Mouse (Mus musculus): ENCODE measurements around the gene Sf3a1. TPM values are rescaled to one million over a fixed set of nuclear protein-coding genes. Genes with fewer than 3 reads are reported as not detected.

Gene Sf3a1
- polyA plus RNA-seq, 1 experiment from 2014 or later: 34.1 TPM

DNA sequence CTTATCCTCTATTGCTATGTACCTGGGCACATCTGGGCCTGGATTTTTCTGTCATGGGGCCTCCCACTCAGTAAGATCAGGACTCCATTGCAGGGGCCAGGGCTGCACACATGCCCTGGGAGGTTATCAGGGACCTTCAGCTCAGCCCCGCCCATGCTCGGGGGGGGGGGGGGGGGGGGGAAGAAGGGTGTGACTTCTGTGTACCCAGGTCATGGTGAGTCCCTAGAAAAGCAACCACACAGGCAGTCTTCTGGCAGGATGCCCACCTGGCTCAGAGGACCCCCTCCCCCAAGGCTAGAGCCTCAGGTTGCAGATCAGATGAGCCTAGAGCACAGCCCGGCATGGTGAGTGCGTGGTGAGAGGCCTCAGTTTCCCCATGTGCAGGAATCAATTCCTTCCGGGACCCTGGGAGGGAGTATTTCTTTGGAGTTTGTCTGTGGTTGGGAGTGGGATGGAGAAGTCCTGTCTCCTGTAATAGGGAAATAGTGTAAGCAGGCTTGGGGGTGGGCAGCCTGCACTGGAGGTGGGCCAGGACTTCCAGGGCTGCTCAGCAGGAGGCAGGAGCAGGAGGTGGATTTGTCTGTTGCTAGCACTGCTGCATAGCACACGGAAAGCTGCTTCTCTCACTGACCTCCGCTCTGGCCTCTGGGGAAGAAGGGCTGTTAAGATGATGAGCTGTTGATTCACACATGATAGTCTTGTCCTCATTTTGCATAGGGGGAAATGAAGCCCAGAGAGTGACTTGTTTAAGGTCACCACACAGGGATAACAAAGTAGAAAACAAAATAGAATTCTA is 63.4 kb downstream of the Sf3a1 start:
- H3K9ac ChIP-seq (ENCODE audit: low read length): no peak overlapping the region
- ATAC-seq (replicated peaks; ENCODE audit: extremely low read depth, insufficient read depth, low FRiP score): no peak
- H3K4me2 ChIP-seq (ENCODE audit: low read depth, low read length): no peak overlapping the region
- 36% methylated on average over 5 of the region's 7 CpGs for WGBS
- H3K4me1 ChIP-seq (ENCODE audit: control insufficient read depth, insufficient read depth, low read length): peaks cover 7% of the 10 kb centered on the region
- no peak overlapping the region for H3K4me3 ChIP-seq (ENCODE audit: low read length)
- no peaks in the 10 kb centered on the region for H3K27me3 ChIP-seq (ENCODE audit: control insufficient read depth, insufficient read depth, low read length)
- H3K27ac ChIP-seq (ENCODE audit: low read length): no peak overlapping the region
- H3K36me3 ChIP-seq (ENCODE audit: control insufficient read depth, insufficient read depth): no peaks in the 10 kb centered on the region
- no peaks in the 10 kb centered on the region for H3K9me3 ChIP-seq (replicated peaks; ENCODE audit: control insufficient read depth, low read length)

DNA sequence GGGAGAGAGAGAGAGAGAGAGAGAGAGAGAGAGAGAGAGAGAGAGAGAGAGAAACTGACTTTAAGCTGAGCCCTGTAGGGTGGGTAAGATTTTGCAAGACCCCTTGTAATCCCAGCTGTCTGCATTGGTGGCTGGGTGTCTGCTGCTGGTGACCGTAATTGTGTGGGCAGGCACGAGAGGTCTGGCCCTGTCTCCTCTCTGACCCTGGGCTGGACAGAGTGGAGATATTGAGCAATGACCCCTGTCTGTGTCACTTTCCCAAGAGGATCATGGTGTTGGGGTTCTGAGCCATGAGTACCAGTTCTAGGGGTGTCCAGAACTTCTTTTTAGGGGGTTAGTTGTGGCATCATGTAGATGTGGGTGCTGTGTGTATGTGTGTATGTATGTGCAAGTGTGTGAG is 64.1 kb downstream of the Sf3a1 start:
- no peak overlapping the region for H3K27ac ChIP-seq (ENCODE audit: low read length)

DNA sequence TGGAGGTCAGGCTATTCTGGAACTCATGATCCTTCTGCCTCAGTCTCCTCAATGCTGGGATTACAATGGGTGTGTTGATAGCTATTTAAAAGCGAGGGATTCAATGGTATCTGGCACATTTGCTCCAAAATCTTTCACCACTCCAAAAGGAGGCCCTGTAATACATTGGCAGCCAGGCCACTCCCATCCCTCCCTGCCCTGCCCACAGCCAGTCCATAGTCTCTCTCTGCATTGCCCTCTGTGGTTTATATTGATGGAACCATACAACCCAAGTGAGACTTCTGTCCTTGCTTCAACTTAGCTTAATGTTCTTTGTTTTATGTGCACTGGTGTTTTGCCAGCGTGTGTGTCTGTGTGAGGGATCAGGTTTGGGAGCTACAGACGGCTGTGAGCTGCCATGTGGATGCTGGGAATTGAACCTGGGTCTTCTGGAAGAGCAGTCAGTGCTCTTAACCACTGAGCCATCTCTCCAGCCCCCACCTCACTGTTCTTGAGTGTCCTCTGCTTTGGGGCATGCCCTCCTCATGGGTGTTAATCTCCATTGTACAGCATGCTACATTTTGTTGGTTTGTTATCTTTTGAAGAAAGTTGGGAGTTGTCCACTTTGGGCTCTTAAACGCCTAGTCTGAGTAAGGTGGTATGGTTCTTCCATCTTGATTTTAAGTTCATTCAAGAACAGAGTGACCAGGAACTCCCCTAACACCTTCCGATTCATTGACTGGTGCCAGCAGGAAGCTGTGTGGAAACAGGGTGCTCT is 66.6 kb downstream of the Sf3a1 start:
- Histone ChIP-seq H3K27me3 (ENCODE audit: control insufficient read depth, insufficient read depth, low read length) (no peaks in the 10 kb centered on the region), H3K4me2 (ENCODE audit: low read depth, low read length) (no peak overlapping the region)

More for the DNA sequence above, 64.1 kb downstream of the Sf3a1 start:
- Histone ChIP-seq H3K9me3 (replicated peaks; ENCODE audit: control insufficient read depth, low read length) (no peaks in the 10 kb centered on the region), H3K9ac (ENCODE audit: low read length) (no peak overlapping the region), H3K36me3 (ENCODE audit: control insufficient read depth, insufficient read depth) (no peaks in the 10 kb centered on the region), H3K4me2 (ENCODE audit: low read depth, low read length) (no peak overlapping the region), H3K4me3 (ENCODE audit: low read length) (no peak overlapping the region), H3K4me1 (ENCODE audit: control insufficient read depth, insufficient read depth, low read length) (peaks cover 2% of the 10 kb centered on the region), H3K27me3 (ENCODE audit: control insufficient read depth, insufficient read depth, low read length) (no peaks in the 10 kb centered on the region)
- no peak for ATAC-seq (replicated peaks; ENCODE audit: extremely low read depth, insufficient read depth, low FRiP score)
- WGBS: 50% methylated on average over 2 of the region's 2 CpGs

DNA sequence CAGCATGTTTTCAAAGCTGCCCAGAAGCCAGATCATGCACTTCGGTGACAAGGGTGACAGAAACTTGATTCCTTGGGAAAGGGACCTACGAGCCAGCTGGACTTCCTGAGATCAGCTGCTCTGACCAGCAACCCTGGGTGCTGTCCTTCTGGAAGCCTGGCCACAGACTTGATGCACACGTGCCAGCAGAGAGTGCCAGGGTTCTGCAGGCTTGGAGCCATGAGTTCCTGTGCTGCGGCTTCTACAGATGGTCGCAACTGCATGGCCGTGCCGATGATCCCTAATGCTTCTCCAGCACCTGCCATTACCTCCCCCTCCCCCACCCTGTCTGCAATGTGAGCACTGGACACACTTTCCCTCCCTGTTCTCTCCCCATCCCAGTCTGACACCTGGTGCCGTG is 68.3 kb downstream of the Sf3a1 start:
- H3K36me3 ChIP-seq (ENCODE audit: control insufficient read depth, insufficient read depth): no peaks in the 10 kb centered on the region
- no peak overlapping the region for H3K4me2 ChIP-seq (ENCODE audit: low read depth, low read length)
- H3K27ac ChIP-seq (ENCODE audit: low read length): no peak overlapping the region
- ATAC-seq (replicated peaks; ENCODE audit: extremely low read depth, insufficient read depth, low FRiP score): no peak
- H3K9me3 ChIP-seq (replicated peaks; ENCODE audit: control insufficient read depth, low read length): no peaks in the 10 kb centered on the region
- no peaks in the 10 kb centered on the region for H3K27me3 ChIP-seq (ENCODE audit: control insufficient read depth, insufficient read depth, low read length)
- H3K4me1 ChIP-seq (ENCODE audit: control insufficient read depth, insufficient read depth, low read length): no peaks in the 10 kb centered on the region
- no peak overlapping the region for H3K9ac ChIP-seq (ENCODE audit: low read length)
- no peak overlapping the region for H3K4me3 ChIP-seq (ENCODE audit: low read length)
- 29% methylated on average over 8 of the region's 8 CpGs for WGBS

More for the DNA sequence above, 66.6 kb downstream of the Sf3a1 start:
- Histone ChIP-seq H3K9ac (ENCODE audit: low read length) (no peak overlapping the region), H3K27ac (ENCODE audit: low read length) (no peak overlapping the region), H3K4me3 (ENCODE audit: low read length) (no peak overlapping the region), H3K9me3 (replicated peaks; ENCODE audit: control insufficient read depth, low read length) (no peaks in the 10 kb centered on the region), H3K36me3 (ENCODE audit: control insufficient read depth, insufficient read depth) (no peaks in the 10 kb centered on the region), H3K4me1 (ENCODE audit: control insufficient read depth, insufficient read depth, low read length) (no peaks in the 10 kb centered on the region)
- 74% methylated on average over 5 of the region's 5 CpGs for WGBS
- ATAC-seq (replicated peaks; ENCODE audit: extremely low read depth, insufficient read depth, low FRiP score): no peak

DNA sequence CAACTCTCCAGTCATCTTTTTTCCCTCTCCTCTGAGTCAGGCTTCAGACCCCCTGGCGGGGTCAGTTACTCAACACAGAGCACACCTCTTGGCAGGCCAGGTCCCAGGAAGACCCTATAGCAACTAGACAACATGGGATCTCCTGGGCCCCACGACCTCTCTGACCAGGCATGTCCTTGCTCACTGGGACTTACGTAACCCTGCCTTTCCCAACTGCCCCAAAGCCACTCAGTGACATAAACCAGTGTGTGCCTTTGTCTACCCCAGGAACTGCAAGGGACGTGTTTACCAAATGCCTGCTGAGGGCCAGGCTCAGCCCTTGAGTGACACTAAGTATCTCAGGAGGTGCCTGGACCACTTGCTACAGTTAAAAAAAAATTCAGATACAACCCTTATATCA is 69.7 kb downstream of the Sf3a1 start:
- no peak for ATAC-seq (replicated peaks; ENCODE audit: extremely low read depth, insufficient read depth, low FRiP score)
- Histone ChIP-seq H3K4me3 (ENCODE audit: low read length) (no peak overlapping the region), H3K4me1 (ENCODE audit: control insufficient read depth, insufficient read depth, low read length) (no peaks in the 10 kb centered on the region), H3K27me3 (ENCODE audit: control insufficient read depth, insufficient read depth, low read length) (no peaks in the 10 kb centered on the region), H3K9me3 (replicated peaks; ENCODE audit: control insufficient read depth, low read length) (no peaks in the 10 kb centered on the region), H3K9ac (ENCODE audit: low read length) (no peak overlapping the region), H3K27ac (ENCODE audit: low read length) (no peak overlapping the region), H3K4me2 (ENCODE audit: low read depth, low read length) (no peak overlapping the region), H3K36me3 (ENCODE audit: control insufficient read depth, insufficient read depth) (no peaks in the 10 kb centered on the region)
- WGBS: 67% methylated on average over 4 of the region's 4 CpGs

DNA sequence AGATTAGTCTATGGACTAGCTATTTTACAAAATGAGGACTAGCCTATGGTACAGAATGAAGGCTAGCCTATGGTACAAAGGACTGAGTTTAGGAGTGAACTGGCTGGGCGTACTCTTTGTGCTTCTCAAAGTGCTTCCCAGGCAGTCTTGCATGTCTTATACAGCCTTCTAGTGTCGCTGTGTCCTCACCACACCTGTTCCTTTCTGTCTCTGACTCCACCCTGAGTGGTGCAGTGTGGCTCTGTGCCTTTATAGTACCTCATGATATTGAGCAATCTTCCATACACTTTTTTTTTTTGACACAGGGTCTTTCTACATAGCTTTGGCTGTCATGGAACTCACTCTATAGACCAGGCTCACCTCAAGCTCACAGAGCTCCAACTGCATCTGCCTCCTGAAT is 71.3 kb downstream of the Sf3a1 start:
- Histone ChIP-seq H3K4me3 (ENCODE audit: low read length) (no peak overlapping the region), H3K27me3 (ENCODE audit: control insufficient read depth, insufficient read depth, low read length) (no peaks in the 10 kb centered on the region), H3K36me3 (ENCODE audit: control insufficient read depth, insufficient read depth) (no peaks in the 10 kb centered on the region), H3K9me3 (replicated peaks; ENCODE audit: control insufficient read depth, low read length) (no peaks in the 10 kb centered on the region), H3K4me2 (ENCODE audit: low read depth, low read length) (no peak overlapping the region), H3K27ac (ENCODE audit: low read length) (no peak overlapping the region), H3K9ac (ENCODE audit: low read length) (no peak overlapping the region), H3K4me1 (ENCODE audit: control insufficient read depth, insufficient read depth, low read length) (no peaks in the 10 kb centered on the region)
- ATAC-seq (replicated peaks; ENCODE audit: extremely low read depth, insufficient read depth, low FRiP score): no peak
- 85% methylated on average over 2 of the region's 2 CpGs for WGBS

Small RNA genes lying within 50 kb of the gene (microRNA-seq; reads per million reads assigned to microRNA genes)
- 1.4 reads per million for gene Mir3060

Other genes with a start within 250 kb of the Sf3a1 start
- 4.2 and 4.3 TPM in 2 replicates for gene Slc35e4, start 245.7 kb upstream of the Sf3a1 start, polyA plus RNA-seq (2015; fragmentation: Nextera tagmentation; extraction: Ambion mirVana)
- 70.5 and 70.6 TPM in 2 replicates for gene Tcn2, start 228.2 kb upstream of the Sf3a1 start, polyA plus RNA-seq (2015; fragmentation: Nextera tagmentation; extraction: Ambion mirVana)
- 50.0 and 57.9 TPM in 2 replicates for gene Pes1, start 196.4 kb upstream of the Sf3a1 start, polyA plus RNA-seq (2015; fragmentation: Nextera tagmentation; extraction: Ambion mirVana)
- gene 4930556J24Rik, start 183.6 kb upstream of the Sf3a1 start, polyA plus RNA-seq (2015; fragmentation: Nextera tagmentation; extraction: Ambion mirVana): 0.12 TPM in 2 replicates
- gene Gal3st1, start 176.7 kb upstream of the Sf3a1 start, polyA plus RNA-seq (2015; fragmentation: Nextera tagmentation; extraction: Ambion mirVana): 0.74 and 1.4 TPM in 2 replicates
- 0.38 and 2.1 TPM in 2 replicates for gene Sec14l4, start 128.9 kb upstream of the Sf3a1 start, polyA plus RNA-seq (2015; fragmentation: Nextera tagmentation; extraction: Ambion mirVana)
- gene Sec14l3, start 95.5 kb upstream of the Sf3a1 start, polyA plus RNA-seq (2015; fragmentation: Nextera tagmentation; extraction: Ambion mirVana): 2.1 and 4.8 TPM in 2 replicates
- 41.6 and 42.5 TPM in 2 replicates for gene Mtfp1, start 64.9 kb upstream of the Sf3a1 start, polyA plus RNA-seq (2015; fragmentation: Nextera tagmentation; extraction: Ambion mirVana)
- 0.42 and 0.97 TPM in 2 replicates for gene Sec14l2, start 36.9 kb upstream of the Sf3a1 start, polyA plus RNA-seq (2015; fragmentation: Nextera tagmentation; extraction: Ambion mirVana)
- gene Rnf215, start 25.1 kb upstream of the Sf3a1 start, polyA plus RNA-seq (2015; fragmentation: Nextera tagmentation; extraction: Ambion mirVana): 19.2 and 20.6 TPM in 2 replicates
- gene Ccdc157, start 57 bp upstream of the Sf3a1 start, polyA plus RNA-seq (2015; fragmentation: Nextera tagmentation; extraction: Ambion mirVana): 4.5 and 5.0 TPM in 2 replicates
- gene Tbc1d10a, start 26.4 kb downstream of the Sf3a1 start, polyA plus RNA-seq (2015; fragmentation: Nextera tagmentation; extraction: Ambion mirVana): 19.4 and 20.9 TPM in 2 replicates
- 10.0 and 14.0 TPM in 2 replicates for gene Castor1, start 57.9 kb downstream of the Sf3a1 start, polyA plus RNA-seq (2015; fragmentation: Nextera tagmentation; extraction: Ambion mirVana)
- 0.21 and 0.33 TPM in 2 replicates for gene Osm, start 76.1 kb downstream of the Sf3a1 start, polyA plus RNA-seq (2015; fragmentation: Nextera tagmentation; extraction: Ambion mirVana)
- gene Lif, start 97.2 kb downstream of the Sf3a1 start, polyA plus RNA-seq (2015; fragmentation: Nextera tagmentation; extraction: Ambion mirVana): 0.15 and 0.20 TPM in 2 replicates

All from heart, embryonic 16.5 days (tissue).